Mouse (Mus musculus): ENCODE measurements around the gene Rora. TPM values are rescaled to one million over a fixed set of nuclear protein-coding genes. Genes with fewer than 3 reads are reported as not detected.
A peak's percentile ranks its signal among the peaks of the same experiment; 100 is the strongest.

The Rora gene
- polyA plus RNA-seq, 1 experiment from 2014 or later: 3.8 TPM

GRCm38 (mm10) chr9:68696425-68696956 lies 42.9 kb downstream of the Rora start:
- ATAC-seq (ENCODE audit: low FRiP score): no peak
- Histone ChIP-seq H3K36me3 (ENCODE audit: control insufficient read depth, insufficient read depth, low read length) (no peaks in the 10 kb centered on the region), H3K27ac (ENCODE audit: low read depth, low read length) (no peak overlapping the region), H3K9me3 (ENCODE audit: control insufficient read depth, low read length) (no peaks in the 10 kb centered on the region), H3K27me3 (ENCODE audit: control insufficient read depth, insufficient read depth, low read length) (no peaks in the 10 kb centered on the region), H3K4me1 (replicated peaks; ENCODE audit: control insufficient read depth, insufficient read depth, low read length) (0 out of 2 replicates have a peak, but pooled peaks cover 2% of the 10 kb centered on the region), H3K9ac (ENCODE audit: low read depth, low read length) (no peak overlapping the region), H3K4me2 (replicated peaks; ENCODE audit: low read depth, low read length) (no peak overlapping the region), H3K4me3 (ENCODE audit: low read depth, low read length) (no peak overlapping the region)
- WGBS: 89% methylated on average over 3 of the region's 3 CpGs
- no peak for DNase-seq (ENCODE audit: low spot score)

GRCm38 (mm10) chr9:68699341-68699740 lies 45.8 kb downstream of the Rora start:
- no peak overlapping the region for H3K4me3 ChIP-seq (ENCODE audit: low read depth, low read length)
- no peak overlapping the region for H3K4me2 ChIP-seq (replicated peaks; ENCODE audit: low read depth, low read length)
- H3K27ac ChIP-seq (ENCODE audit: low read depth, low read length): no peak overlapping the region
- no peaks in the 10 kb centered on the region for H3K36me3 ChIP-seq (ENCODE audit: control insufficient read depth, insufficient read depth, low read length)
- no peak for DNase-seq (ENCODE audit: low spot score)
- no peaks in the 10 kb centered on the region for H3K27me3 ChIP-seq (ENCODE audit: control insufficient read depth, insufficient read depth, low read length)
- no peaks in the 10 kb centered on the region for H3K9me3 ChIP-seq (ENCODE audit: control insufficient read depth, low read length)
- no peak for ATAC-seq (ENCODE audit: low FRiP score)
- 0 out of 2 replicates have a peak, but pooled peaks cover 2% of the 10 kb centered on the region for H3K4me1 ChIP-seq (replicated peaks; ENCODE audit: control insufficient read depth, insufficient read depth, low read length)
- no peak overlapping the region for H3K9ac ChIP-seq (ENCODE audit: low read depth, low read length)
- 79% methylated on average over 1 of the region's 1 CpGs for WGBS

- DNase-seq (ENCODE audit: low spot score) (no peak), ATAC-seq (ENCODE audit: low FRiP score) (no peak)
- H3K36me3 ChIP-seq (ENCODE audit: control insufficient read depth, insufficient read depth, low read length): no peaks in the 10 kb centered on the region
- no peak overlapping the region for H3K4me2 ChIP-seq (replicated peaks; ENCODE audit: low read depth, low read length)
- no peak overlapping the region for H3K27ac ChIP-seq (ENCODE audit: low read depth, low read length)
- no peak overlapping the region for H3K4me3 ChIP-seq (ENCODE audit: low read depth, low read length)
- H3K27me3 ChIP-seq (ENCODE audit: control insufficient read depth, insufficient read depth, low read length): no peaks in the 10 kb centered on the region
- no peaks in the 10 kb centered on the region for H3K9me3 ChIP-seq (ENCODE audit: control insufficient read depth, low read length)
- 57% methylated on average over 4 of the region's 4 CpGs for WGBS
- no peak overlapping the region for H3K9ac ChIP-seq (ENCODE audit: low read depth, low read length)
- 0 out of 2 replicates have a peak, but pooled peaks cover 2% of the 10 kb centered on the region for H3K4me1 ChIP-seq (replicated peaks; ENCODE audit: control insufficient read depth, insufficient read depth, low read length)
Measured at GRCm38 (mm10) chr9:68699856-68700255, 46.3 kb downstream of the Rora start.

- H3K27ac ChIP-seq (ENCODE audit: low read depth, low read length): no peak overlapping the region
- H3K27me3 ChIP-seq (ENCODE audit: control insufficient read depth, insufficient read depth, low read length): no peaks in the 10 kb centered on the region
- no peaks in the 10 kb centered on the region for H3K4me1 ChIP-seq (replicated peaks; ENCODE audit: control insufficient read depth, insufficient read depth, low read length)
- no peaks in the 10 kb centered on the region for H3K36me3 ChIP-seq (ENCODE audit: control insufficient read depth, insufficient read depth, low read length)
- no peak overlapping the region for H3K4me2 ChIP-seq (replicated peaks; ENCODE audit: low read depth, low read length)
- H3K9ac ChIP-seq (ENCODE audit: low read depth, low read length): no peak overlapping the region
- no peaks in the 10 kb centered on the region for H3K9me3 ChIP-seq (ENCODE audit: control insufficient read depth, low read length)
- H3K4me3 ChIP-seq (ENCODE audit: low read depth, low read length): no peak overlapping the region
- WGBS: 66% methylated on average over 5 of the region's 5 CpGs
- ATAC-seq (ENCODE audit: low FRiP score) (no peak), DNase-seq (ENCODE audit: low spot score) (no peak)
Measured at GRCm38 (mm10) chr9:68707636-68708035, 54.0 kb downstream of the Rora start.

- H3K9ac ChIP-seq (ENCODE audit: low read depth, low read length): no peak overlapping the region
- ATAC-seq (ENCODE audit: low FRiP score) (no peak), DNase-seq (ENCODE audit: low spot score) (no peak)
- 72% methylated on average over 8 of the region's 8 CpGs for WGBS
- no peak overlapping the region for H3K4me3 ChIP-seq (ENCODE audit: low read depth, low read length)
- no peaks in the 10 kb centered on the region for H3K27me3 ChIP-seq (ENCODE audit: control insufficient read depth, insufficient read depth, low read length)
- H3K4me1 ChIP-seq (replicated peaks; ENCODE audit: control insufficient read depth, insufficient read depth, low read length): no peaks in the 10 kb centered on the region
- H3K4me2 ChIP-seq (replicated peaks; ENCODE audit: low read depth, low read length): no peak overlapping the region
- H3K36me3 ChIP-seq (ENCODE audit: control insufficient read depth, insufficient read depth, low read length): no peaks in the 10 kb centered on the region
- H3K27ac ChIP-seq (ENCODE audit: low read depth, low read length): no peak overlapping the region
- no peaks in the 10 kb centered on the region for H3K9me3 ChIP-seq (ENCODE audit: control insufficient read depth, low read length)
Measured at GRCm38 (mm10) chr9:68709232-68709631, 55.6 kb downstream of the Rora start.

GRCm38 (mm10) chr9:68710893-68711654 lies 57.5 kb downstream of the Rora start:
- no peaks in the 10 kb centered on the region for H3K4me1 ChIP-seq (replicated peaks; ENCODE audit: control insufficient read depth, insufficient read depth, low read length)
- no peak for DNase-seq (ENCODE audit: low spot score)

GRCm38 (mm10) chr9:68716961-68717360 lies 63.4 kb downstream of the Rora start:
- peak; percentile 77 for DNase-seq (ENCODE audit: low spot score)
- H3K27ac ChIP-seq (ENCODE audit: low read depth, low read length): no peak overlapping the region
- no peaks in the 10 kb centered on the region for H3K36me3 ChIP-seq (ENCODE audit: control insufficient read depth, insufficient read depth, low read length)
- no peak overlapping the region for H3K4me2 ChIP-seq (replicated peaks; ENCODE audit: low read depth, low read length)
- H3K27me3 ChIP-seq (ENCODE audit: control insufficient read depth, insufficient read depth, low read length): no peaks in the 10 kb centered on the region
- H3K4me1 ChIP-seq (replicated peaks; ENCODE audit: control insufficient read depth, insufficient read depth, low read length): no peaks in the 10 kb centered on the region
- WGBS: 18% methylated on average over 5 of the region's 5 CpGs
- ATAC-seq (ENCODE audit: low FRiP score): no peak
- no peak overlapping the region for H3K9ac ChIP-seq (ENCODE audit: low read depth, low read length)
- no peak overlapping the region for H3K4me3 ChIP-seq (ENCODE audit: low read depth, low read length)
- H3K9me3 ChIP-seq (ENCODE audit: control insufficient read depth, low read length): no peaks in the 10 kb centered on the region

More at GRCm38 (mm10) chr9:68710893-68711654, 57.5 kb downstream of the Rora start:
- Histone ChIP-seq H3K27ac (ENCODE audit: low read depth, low read length) (no peak overlapping the region), H3K36me3 (ENCODE audit: control insufficient read depth, insufficient read depth, low read length) (no peaks in the 10 kb centered on the region), H3K4me2 (replicated peaks; ENCODE audit: low read depth, low read length) (no peak overlapping the region), H3K27me3 (ENCODE audit: control insufficient read depth, insufficient read depth, low read length) (no peaks in the 10 kb centered on the region), H3K4me3 (ENCODE audit: low read depth, low read length) (no peak overlapping the region), H3K9ac (ENCODE audit: low read depth, low read length) (no peak overlapping the region), H3K9me3 (ENCODE audit: control insufficient read depth, low read length) (no peaks in the 10 kb centered on the region)
- no peak for ATAC-seq (ENCODE audit: low FRiP score)
- WGBS: 83% methylated on average over 14 of the region's 14 CpGs

GRCm38 (mm10) chr9:68718427-68718826 lies 64.8 kb downstream of the Rora start:
- Histone ChIP-seq H3K9me3 (ENCODE audit: control insufficient read depth, low read length) (no peaks in the 10 kb centered on the region), H3K4me1 (replicated peaks; ENCODE audit: control insufficient read depth, insufficient read depth, low read length) (no peaks in the 10 kb centered on the region), H3K27me3 (ENCODE audit: control insufficient read depth, insufficient read depth, low read length) (no peaks in the 10 kb centered on the region), H3K9ac (ENCODE audit: low read depth, low read length) (no peak overlapping the region), H3K27ac (ENCODE audit: low read depth, low read length) (no peak overlapping the region), H3K36me3 (ENCODE audit: control insufficient read depth, insufficient read depth, low read length) (no peaks in the 10 kb centered on the region), H3K4me3 (ENCODE audit: low read depth, low read length) (no peak overlapping the region), H3K4me2 (replicated peaks; ENCODE audit: low read depth, low read length) (no peak overlapping the region)
- no peak for ATAC-seq (ENCODE audit: low FRiP score)
- WGBS: 92% methylated on average over 6 of the region's 6 CpGs
- no peak for DNase-seq (ENCODE audit: low spot score)

GRCm38 (mm10) chr9:68719286-68719685 lies 65.7 kb downstream of the Rora start:
- H3K36me3 ChIP-seq (ENCODE audit: control insufficient read depth, insufficient read depth, low read length): no peaks in the 10 kb centered on the region
- no peaks in the 10 kb centered on the region for H3K9me3 ChIP-seq (ENCODE audit: control insufficient read depth, low read length)
- DNase-seq (ENCODE audit: low spot score): no peak
- WGBS: 89% methylated on average over 9 of the region's 9 CpGs
- no peaks in the 10 kb centered on the region for H3K27me3 ChIP-seq (ENCODE audit: control insufficient read depth, insufficient read depth, low read length)
- no peak overlapping the region for H3K4me2 ChIP-seq (replicated peaks; ENCODE audit: low read depth, low read length)
- no peak for ATAC-seq (ENCODE audit: low FRiP score)
- H3K27ac ChIP-seq (ENCODE audit: low read depth, low read length): no peak overlapping the region
- H3K4me1 ChIP-seq (replicated peaks; ENCODE audit: control insufficient read depth, insufficient read depth, low read length): no peaks in the 10 kb centered on the region
- H3K4me3 ChIP-seq (ENCODE audit: low read depth, low read length): no peak overlapping the region
- no peak overlapping the region for H3K9ac ChIP-seq (ENCODE audit: low read depth, low read length)
